Mouse (Mus musculus): ENCODE measurements around the gene Mdh2.
A peak's percentile ranks its signal among the peaks of the same experiment; 100 is the strongest.

DNA sequence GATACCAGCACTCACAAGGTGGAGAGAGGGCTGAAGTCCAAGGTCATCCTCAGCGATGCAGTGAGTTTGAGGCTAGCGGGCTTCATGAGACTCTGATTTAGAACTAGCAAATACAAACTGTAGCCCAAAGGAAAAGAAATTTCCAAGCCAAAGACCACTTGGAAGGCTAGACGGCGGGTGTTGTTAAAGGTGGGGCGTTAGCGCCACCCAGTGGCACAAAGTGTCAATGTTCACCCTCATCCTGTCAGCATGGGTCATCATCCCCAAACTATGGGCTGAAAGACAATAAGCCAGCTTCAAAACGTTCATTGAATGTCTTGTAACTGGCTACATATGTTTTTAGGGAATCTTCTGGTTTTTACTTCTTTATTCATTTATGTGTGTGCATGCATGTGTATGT, 14.8 kb upstream of the Mdh2 start:
- TF ChIP-seq CTCF (IDR thresholded peaks at IDR 0.05; ENCODE audit: extremely low read depth, insufficient read depth, insufficient read length, insufficient replicate concordance) (peak; percentile 89; the same call in 1 of the 2 replicates), POLR2A (IDR thresholded peaks at IDR 0.05; ENCODE audit: low read depth, low read length) (no peak)
